Mouse (Mus musculus) layer of hippocampus, adult 18-20 months (tissue): ENCODE measurements at regions not wholly inside any gene's neighbourhood (a gene's known extent, or its start where the extent isn't known, plus 50 kb on each side); places are given as distances from the start of the nearest gene placed in this dataset.

Experiments used
- DNase-seq, 2 experiments: peaks; one replicate each; pipeline ENCODE4 v3.0.0; 2022; ENCODE audit warnings: low spot score in 2 of 2

DNA sequence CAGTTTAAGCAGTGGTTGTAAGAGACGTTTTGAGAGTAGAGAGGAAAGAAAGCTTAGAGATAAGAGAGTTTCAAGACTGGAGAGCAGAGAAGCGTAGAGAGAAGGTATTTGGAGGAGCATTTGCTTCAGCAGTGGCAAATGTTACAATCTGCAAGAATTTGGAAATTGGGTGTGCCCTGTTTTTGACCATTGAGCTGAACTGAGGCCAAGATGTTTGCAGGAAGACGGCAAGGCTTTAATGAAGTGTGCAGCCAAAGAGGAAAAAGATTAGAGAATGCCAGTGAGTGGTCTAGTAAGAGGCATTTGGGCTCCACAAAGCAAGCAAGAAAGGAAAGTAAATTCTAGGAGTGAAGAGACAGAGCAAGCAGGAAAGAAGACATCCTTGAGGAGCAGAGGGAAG is 168.8 kb upstream of the Fggy start:
- no peak for DNase-seq

DNA sequence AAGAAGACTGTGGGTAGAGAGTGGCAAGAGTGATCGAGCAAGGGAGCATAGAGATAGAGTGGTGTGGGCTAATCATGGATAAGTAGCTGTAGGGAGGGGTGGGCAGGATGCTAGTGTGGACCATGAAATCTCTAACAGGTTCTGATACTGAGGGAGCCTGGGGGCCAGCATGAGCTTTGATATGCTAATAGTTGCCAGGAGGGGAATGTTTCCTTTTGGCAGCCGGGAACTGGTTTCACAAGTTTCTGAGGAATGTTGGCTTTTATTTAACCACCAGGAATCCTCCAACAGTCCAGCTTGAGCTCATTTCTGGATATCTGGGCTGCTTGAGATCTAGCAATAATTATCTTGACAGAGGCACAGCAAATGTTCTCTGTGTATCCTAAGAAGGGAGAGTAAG is 167.7 kb upstream of the Fggy start:
- no peak for DNase-seq

DNA sequence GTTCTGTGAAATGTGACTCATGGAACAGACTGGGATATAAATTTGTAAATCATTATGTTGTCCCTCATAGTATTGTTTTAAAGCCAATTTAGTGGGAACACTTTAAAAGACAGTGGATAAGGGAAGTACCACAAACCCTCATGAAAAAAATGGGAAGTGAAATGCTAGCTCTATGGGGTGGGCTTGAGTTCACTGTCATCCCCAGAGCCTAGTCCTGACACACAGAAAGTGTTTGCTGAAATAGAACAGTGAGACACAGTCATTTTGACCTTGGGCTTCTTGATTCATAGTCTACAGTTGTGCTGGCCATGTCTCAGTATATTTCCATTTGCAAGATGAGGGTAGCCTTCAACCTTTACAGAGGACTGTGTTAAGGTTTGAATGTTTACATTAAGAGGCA is 166.8 kb upstream of the Fggy start:
- no peak for DNase-seq

DNA sequence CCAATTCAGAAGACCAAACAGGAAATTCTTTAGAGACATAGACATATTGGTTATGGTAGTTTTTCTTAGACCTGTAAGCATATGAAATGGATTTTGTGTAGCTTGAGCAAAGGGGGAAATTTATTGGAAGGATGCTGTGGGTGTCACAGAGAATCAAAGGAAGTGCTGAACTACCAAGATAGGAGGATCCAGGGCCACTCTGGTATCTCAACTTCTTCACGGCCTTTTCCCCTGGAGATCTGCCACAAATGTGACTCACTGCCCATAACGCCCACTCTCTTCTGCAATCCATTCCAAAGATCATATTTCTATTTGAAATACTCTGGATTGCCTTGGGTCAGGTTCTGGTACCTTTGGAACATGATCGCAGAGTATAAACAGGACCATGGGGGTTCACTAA is 161.6 kb upstream of the Fggy start:
- DNase-seq: no peak

DNA sequence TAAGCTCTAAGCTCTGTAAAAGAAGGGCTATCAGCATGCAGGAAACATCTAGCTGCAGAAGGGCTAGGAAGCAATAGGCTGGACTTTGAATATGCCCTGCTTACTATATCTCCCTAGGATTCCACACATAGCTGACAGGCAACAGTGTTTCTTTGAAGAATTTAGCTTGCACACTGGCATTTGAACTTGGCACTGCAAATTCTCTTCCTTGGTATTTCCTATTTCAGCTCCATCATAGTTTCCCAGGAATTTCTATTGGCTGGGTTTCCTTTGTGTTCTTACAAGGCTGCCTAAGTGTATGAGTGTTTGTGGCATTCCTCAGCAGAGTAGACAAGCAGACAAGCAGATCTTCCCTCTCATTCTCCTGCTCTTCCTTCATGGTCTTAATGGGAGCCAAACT is 159.0 kb upstream of the Fggy start:
- DNase-seq: no peak

DNA sequence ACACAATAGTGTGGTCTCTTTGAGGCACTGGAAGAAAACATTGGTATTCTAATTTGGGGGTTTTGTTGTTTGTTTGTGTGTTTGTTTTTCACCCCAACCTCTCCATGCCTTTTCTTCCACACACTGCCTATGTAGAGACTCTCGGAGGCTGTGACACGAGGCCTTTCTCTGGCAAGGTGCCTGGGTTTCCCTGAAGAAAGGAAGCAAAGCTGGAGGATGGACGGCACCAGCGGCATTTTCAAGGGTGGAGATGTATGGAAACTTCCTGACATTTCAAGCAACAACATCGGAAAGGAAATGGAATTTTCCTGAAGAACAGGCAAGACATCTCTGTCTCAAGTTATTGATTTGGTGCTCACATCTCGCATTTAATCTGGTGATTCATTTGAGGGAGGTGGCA is 155.0 kb upstream of the Fggy start:
- DNase-seq: no peak

DNA sequence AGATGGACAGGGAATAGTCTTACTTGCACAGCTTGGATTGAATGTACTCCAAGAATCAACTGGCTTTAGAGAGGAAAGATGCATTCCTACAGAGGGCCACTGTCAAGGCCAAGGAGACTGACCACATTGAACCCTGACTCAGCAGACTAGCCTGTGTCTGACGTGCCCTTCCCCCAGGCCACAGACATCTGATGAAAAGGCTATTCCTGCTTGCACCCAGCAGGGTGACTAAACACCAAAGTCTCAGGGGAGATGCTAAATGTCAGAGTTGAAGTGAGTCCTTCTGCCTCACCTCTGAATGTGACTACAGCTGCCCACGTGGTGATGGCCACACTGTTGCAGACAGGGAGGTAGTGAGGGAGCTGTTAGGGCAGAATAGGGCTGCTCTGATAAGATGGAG is 140.2 kb upstream of the Fggy start:
- no peak for DNase-seq

DNA sequence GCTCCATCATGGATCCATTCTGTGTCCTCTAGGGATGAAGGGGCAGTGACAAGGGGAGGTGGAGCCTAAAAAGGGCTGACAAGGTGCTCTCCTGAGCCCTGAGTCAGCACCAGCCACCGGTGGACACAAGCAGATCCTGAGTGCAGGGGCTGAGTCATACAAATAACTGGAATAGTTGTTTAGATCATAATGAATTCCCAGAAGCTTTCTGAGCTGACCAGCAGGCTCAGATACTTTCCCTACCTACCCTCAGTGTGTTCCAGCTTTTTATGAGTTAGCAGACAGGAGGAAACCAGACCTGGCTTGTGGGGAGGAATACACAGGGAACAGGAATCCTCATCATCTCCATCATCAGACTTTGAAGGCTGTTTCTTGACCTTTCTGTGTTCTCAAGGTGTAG is 130.7 kb upstream of the Fggy start:
- DNase-seq: no peak

DNA sequence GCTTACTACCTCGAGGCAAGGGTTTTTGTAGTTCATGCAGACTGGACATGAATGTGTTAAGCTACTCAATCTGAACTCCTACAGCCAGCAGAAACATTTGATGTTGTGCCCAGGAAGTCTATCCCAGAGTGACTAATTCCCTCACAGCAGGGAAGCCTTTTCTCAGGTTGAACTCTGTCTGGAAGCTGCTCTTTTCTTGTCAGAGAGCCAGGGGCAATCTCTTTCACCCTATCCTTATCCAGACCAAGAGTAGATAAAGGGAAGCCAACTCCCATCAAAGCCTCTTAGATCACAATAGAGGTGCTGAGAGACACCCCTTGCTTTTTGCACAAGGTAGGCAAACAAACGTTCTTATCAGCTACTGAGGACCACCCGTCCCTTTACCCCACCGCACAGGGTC is 122.8 kb upstream of the Fggy start:
- DNase-seq: no peak

DNA sequence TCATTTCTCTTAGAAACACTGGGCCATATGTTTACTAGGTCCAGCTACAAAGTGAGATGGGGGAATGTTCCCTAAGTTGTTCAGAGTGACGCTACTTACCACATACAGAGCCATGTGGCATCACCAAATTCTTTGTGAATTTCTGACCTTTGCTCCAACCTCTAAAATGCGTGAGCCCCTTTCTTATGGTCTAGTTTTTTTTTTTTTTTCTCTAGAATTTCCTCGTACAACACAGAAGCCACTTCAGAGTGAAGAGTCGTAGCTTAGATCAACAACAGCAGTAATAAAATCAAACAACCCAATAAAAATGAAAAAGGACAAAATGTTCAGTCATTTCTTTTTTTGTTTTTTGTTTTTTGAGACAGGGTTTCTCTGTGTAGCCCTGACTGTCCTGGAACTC is 122.2 kb upstream of the Fggy start:
- DNase-seq: no peak

DNA sequence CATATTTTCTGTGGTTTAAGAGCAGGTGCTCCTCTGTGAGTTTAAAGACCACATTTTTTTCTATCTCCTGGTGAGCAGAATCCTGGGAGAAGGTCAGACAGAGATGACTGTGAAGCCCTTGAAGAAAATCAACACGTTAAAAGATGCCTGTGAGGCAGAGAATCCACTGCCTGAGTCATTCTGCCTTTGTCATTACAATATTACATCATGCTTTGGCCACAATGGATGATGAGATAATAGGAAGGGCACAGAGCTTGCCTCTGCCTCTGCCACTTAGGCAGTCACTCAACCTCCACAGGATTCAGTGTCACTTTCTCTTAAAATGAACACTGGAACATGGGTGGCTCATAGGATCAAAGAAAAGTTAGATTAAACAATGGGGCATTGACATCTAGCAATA is 117.5 kb upstream of the Fggy start:
- DNase-seq: no peak

DNA sequence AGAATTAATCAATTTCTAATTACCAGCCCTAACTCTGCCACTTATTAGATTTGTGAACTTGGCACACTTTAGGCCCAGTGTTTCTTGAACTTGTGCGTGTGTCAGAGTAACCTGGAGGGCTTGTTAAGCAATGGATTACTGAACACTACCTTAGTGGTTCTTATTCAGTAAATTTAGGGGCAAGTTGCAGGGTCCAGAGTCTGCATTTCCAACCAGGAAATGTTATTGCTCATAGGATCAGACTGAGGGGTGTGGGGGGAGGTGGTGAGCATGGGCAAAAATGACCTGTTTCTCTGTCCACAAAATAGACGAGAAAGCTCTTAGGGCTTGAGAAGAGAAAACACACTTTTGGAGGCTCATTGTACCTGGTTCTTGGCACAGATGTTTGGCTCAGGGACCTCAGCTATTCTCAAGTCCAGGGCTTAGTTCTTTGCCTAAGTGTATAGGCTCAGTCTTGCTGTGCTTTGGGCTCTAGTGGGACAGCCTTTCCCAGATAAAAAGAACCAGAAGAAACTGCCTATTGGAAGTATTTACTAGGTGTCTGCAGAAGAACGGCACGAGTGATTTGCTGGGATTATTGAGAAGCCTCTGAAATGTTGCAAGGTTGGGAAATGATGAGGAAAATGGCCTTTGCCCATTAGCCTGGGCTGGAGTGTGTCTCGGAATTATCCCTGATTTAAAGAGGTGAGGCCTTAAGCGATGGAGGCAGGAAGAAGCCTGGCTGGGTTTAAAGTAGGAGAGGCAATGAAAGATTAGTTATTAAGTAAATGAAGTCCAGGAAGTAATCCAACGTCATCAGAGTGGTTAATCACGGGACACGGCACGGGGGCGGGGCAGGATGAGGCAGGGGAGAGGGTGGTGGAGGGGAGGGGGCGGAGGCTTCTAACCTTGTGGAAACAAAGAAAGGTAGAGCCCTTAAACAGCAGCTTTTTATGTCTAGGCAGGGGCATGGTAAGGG is 113.2 kb upstream of the Fggy start:
- no peak for DNase-seq

DNA sequence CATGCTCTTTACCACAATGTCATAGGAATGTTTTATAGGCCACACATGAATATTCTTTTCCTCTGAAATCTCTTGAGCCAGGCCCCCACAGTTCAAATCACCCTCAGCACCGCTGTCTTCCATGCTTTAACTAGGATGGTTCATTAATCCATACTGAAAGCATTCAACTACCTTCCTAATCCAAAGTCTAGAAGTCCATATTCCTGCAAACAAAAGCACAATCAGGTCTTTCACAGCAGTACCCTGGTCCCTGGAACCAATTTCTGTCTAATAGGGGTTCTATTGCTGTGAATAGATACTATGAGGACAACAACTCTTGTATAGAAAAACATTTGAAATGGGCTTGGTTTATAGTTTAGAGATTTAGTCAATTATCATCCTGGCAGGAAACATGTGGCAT is 107.0 kb upstream of the Fggy start:
- DNase-seq: no peak

DNA sequence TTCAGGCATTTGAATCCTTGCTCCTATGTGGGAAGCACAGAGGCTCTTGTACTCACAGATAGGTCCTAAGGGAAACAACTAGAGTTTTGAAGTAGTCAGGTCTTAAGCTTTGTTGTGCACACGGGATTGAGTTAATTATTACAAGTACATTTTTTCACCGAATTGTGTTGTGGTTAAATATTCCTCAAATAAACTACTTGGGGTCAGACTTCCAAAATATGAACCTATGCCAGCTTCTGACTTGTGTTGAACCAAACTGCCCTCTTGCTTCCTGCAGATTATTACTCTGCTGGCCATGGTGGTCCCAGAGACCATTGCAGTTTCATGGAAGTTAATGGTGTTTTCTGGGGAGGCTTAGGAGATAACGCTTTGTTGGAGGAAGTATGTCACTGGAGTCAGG is 105.5 kb upstream of the Fggy start:
- DNase-seq: no peak

DNA sequence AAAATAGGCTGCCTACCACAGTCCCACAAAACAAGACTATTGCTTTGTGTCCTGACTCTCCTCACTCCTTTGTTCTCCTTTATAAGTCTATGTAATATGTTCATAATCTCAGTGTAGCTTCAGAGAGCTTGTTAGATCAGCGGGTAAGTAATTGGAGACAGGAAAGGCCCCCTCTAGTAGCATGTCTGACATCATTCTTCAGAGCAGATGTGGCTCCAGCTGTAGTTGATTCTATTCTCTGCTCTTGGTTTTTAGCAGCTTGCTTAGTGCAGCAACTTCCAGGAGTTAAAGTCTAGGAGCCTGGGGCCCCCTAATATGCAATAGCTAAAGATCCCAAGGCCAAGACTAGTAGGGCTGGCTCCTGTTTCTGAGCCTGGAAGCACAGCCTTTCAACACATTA is 101.0 kb upstream of the Fggy start:
- no peak for DNase-seq

DNA sequence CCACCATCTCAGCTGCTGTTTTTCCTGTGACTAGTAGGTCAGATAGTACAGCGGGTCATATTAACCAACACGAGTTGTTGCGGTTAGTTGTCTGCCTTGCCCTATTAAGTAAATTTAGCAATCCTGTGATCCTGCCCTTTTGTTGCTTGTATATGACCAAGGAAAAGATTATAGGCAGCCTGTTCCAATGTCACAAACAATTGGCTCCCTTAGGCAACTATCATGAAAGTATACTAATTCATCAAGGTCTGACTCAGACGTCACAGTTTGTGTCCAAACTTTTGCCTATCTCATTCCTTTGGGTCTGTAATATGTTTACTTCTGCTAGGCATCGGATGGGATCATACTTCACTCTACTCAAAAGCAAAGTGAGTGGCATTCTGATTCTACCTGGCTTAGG is 100.4 kb upstream of the Fggy start:
- DNase-seq: no peak

DNA sequence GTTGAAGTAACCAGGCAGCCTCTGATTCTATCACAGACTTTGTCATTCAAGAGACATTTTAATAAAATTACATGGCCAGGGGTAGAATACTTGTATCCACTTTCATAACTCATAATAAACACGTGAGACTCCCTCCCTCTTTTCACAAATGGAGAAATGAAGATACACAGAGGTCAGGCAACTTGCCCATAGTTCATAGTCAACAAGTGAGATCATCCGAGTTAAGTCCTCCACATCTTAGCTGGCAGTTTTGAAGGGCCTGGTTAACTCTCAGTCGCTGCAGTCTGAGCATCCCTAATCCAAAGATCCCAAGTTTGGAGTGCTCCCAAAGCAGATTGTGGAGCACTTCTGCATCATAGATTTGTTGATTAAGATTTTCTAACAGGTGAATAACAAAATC is 94.8 kb upstream of the Fggy start:
- DNase-seq: no peak

DNA sequence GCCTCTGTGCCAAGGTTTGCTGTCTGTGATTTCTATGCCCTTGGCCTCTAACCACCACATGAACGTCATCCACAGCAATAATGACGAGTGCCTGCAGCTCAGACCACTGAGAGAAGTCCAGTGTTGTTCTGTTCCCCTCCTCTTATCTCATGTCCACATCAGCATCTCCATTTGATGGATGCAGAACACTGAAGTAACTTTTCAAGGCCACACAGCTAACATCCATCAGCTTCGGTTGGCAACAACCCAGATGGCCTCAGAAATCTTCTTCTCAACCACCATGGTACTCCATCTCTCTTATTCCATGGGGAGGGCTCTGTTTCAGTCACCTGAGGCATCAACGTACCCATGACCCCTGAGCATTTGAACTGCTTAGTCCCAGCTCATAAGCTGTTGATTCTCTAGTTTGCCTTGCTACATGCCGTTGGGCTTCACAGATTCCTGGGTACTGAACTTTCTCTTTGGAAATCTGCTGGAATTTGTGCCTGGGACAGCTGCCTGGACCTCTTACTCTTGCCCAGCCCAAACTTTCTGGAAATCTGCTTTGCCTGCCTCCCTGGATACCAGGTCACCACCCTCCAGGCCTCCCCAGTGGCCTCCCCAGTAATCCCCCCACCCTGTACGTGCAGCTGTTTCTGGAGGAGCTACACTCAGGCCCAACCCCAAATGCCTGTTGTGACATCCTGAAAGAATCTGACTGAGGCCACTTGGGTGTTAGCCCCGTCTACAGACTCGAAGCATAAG is 94.1 kb upstream of the Fggy start:
- no peak for DNase-seq

DNA sequence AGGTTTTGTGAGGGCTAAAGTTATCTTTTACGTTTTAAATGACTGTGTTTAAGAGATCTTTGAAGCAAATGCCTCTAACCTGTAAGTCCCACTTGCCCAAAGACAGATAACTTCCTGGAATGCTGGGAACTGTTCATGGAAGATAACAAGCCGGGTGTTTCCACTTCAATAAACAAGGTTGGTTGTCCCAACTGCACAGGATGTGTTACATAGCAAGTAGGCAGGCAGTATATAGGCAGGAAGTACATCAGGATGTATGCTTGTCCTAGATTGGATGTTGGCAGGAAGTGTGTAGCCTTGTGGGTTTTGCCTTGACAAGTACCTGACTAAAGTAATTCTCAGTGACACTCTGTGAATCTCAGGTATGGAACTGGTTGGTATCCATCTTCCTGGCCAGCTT is 90.7 kb upstream of the Fggy start:
- no peak for DNase-seq

DNA sequence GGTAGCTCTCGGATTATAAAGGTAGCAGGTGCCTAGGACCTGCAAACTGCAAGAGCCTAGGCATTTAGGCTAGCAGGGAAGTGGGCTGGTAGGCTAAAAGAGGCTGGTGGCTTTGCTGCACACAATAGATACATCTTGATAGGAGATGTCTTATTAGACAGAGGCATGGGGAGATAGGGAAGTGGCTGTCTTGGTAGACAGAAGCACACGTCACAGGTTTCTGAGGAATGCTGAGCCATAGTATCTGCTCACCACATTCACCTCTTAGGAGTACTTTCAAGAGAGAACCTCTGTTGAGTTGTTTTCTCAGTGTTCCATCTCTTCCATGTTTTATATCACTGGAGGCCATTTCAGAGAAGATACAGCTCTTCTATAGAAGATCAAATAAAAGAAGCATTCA is 89.8 kb upstream of the Fggy start:
- DNase-seq: no peak

DNA sequence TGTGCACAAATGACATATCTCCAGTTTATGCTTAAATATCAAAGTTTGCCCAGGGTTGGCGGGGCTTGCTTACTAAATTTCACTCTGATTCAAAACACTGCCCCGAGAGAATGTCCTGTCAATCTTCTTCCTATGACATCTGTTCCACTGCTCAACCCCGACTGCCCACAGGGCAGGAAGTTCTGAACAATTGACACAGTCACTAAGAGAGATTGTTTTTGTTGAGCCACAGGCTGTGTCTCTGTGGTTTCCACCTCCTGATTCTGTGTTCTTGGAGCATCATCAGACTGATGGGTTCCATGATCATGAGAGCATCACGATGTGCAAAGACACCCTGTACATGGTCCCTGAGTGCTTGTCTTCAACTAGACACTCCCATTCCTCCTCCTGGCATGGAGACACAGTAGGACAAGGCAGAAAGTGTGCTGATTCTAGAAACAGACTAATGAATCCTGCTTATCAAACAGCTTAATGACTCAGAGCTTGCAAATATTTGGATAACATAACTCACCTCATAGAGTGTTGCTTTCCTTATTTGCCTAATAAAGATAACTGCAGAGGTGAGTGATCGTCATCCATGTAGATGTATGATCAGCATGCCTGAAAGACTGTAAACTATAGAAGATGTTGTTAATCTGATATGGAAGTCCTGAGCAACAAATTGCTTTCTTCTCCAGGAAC is 82.4 kb upstream of the Fggy start:
- no peak for DNase-seq

DNA sequence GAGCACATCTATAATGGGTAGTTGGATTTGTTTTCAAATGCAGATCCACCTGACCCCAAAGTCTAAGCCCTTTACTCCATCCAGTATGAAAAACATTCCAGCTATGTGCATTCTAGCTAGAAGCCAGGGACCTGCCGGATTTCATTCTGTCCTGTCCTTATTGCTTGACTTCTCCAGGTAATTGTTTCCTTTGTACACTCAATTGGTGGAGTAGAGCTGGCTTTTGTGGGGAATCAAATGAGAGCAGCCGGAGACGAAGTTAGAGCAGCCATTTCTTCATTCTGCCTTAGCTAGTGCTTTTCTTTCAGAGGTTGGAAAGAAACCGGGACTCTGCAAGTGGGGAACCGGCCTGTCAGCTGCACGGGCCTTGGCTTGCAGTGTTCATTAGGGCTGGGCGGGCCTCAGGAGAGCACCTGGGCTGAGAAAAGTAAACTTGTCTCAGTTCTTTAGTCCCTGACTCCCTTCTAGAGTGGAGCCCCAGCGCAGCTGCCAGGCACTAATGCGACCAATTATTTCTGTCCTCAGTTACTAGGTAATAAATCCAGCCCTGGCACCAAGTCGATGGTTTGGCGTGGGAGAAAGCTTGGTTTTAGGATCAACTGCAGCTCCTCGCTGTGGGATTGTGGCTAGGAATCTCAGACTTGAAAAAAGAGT is 81.1 kb upstream of the Fggy start:
- DNase-seq: peak in 1 of 2 experiments; percentile 36
